ENCODE assay signal across 8 mouse cellular contexts in the genomic region with DNA sequence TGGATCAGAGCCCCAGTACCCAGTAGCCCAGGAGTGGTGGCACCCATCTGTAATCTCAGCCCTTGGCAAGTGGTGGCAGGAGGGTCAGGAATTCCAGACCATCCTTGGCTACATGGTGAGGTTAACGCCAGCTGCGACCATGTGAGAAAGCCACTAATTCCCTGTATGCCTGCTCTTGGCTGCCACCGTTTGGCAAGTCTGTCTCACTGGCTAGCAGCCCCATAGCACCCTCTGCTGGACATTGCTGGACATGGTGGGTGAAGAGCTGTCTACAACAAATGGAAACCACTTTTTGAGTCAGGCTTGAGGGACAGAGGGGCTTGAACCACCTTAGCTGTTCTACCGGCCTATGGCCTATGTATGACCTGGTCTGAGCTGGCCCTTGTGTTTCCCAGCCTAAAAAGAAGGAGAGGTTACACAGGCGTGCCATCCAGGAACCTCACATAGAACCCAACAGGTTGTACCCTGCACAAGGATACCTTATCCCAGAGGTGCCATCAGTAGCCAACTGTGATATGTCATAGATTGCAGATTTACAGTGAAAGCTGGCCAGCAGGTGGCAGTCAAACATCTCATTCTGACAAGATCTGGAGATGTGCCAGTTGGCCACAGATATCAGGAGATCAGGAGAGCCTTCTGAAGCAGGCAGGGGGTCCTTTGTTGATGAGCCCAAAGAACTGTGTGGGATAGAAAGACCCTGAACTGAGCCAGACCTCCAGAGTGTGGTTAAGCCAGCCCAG. TPM values are rescaled to one million over a fixed set of nuclear protein-coding genes. Genes with fewer than 3 reads are reported as not detected.
DNase-seq lines count a peak whose midpoint lies in the region; ATAC-seq and TF ChIP-seq lines count a peak whose summit lies in the region.

No protein-coding gene starts in this region.

- 0 out of 2 replicates have a peak, but pooled peaks cover 4% of the 10 kb centered on the region for H3K4me1 ChIP-seq in heart, embryonic 12.5 days (replicated peaks)
- peaks cover 10% of the 10 kb centered on the region for H3K4me1 ChIP-seq in limb, embryonic 13.5 days
- H3K4me1 ChIP-seq in midbrain, postnatal 0 days (ENCODE audit: insufficient read depth, low read length), result no peaks in the 10 kb centered on the region
- no peaks in the 10 kb centered on the region for H3K4me1 ChIP-seq in spleen, adult 2 months (ENCODE audit: control insufficient read depth, insufficient read depth, insufficient read length)

- H3K36me3 ChIP-seq in heart, embryonic 12.5 days, result no peaks in the 10 kb centered on the region
- no peaks in the 10 kb centered on the region for H3K36me3 ChIP-seq in limb, embryonic 13.5 days
- H3K36me3 ChIP-seq in midbrain, postnatal 0 days (ENCODE audit: insufficient read depth, low read length), result no peaks in the 10 kb centered on the region
- H3K36me3 ChIP-seq in spleen, adult 2 months (ENCODE audit: control insufficient read depth, insufficient read depth, low read length), result peaks cover 23% of the 10 kb centered on the region

- no peak overlapping the region for H3K4me3 ChIP-seq in heart, embryonic 12.5 days
- no peak overlapping the region for H3K4me3 ChIP-seq in limb, embryonic 13.5 days
- no peak overlapping the region for H3K4me3 ChIP-seq in midbrain, postnatal 0 days (ENCODE audit: low read depth, low read length)
- no peak overlapping the region for H3K4me3 ChIP-seq in spleen, adult 2 months (ENCODE audit: extremely low read depth, insufficient read depth, insufficient read length)

- H3K27ac ChIP-seq in heart, embryonic 12.5 days (ENCODE audit: poor library complexity, severe bottlenecking), result no peak overlapping the region
- H3K27ac ChIP-seq in limb, embryonic 13.5 days, result no peak overlapping the region
- no peak overlapping the region for H3K27ac ChIP-seq in midbrain, postnatal 0 days (ENCODE audit: low read depth, low read length)
- H3K27ac ChIP-seq in spleen, adult 2 months (ENCODE audit: insufficient read depth, low read length), result no peak overlapping the region

- H3K9ac ChIP-seq in heart, embryonic 12.5 days, result no peak overlapping the region
- no peak overlapping the region for H3K9ac ChIP-seq in limb, embryonic 13.5 days
- H3K9ac ChIP-seq in midbrain, postnatal 0 days (replicated peaks; ENCODE audit: low read length, poor library complexity, severe bottlenecking), result no peak overlapping the region

- peaks cover 29% of the 10 kb centered on the region for H3K27me3 ChIP-seq in heart, embryonic 12.5 days (replicated peaks)
- H3K27me3 ChIP-seq in limb, embryonic 13.5 days, result 0 out of 2 replicates have a peak, but pooled peaks cover 4% of the 10 kb centered on the region
- H3K27me3 ChIP-seq in midbrain, postnatal 0 days (ENCODE audit: insufficient read depth, low read length), result no peaks in the 10 kb centered on the region
- no peaks in the 10 kb centered on the region for H3K27me3 ChIP-seq in spleen, adult 2 months (ENCODE audit: control insufficient read depth, insufficient read depth, low read length)

- no peaks in the 10 kb centered on the region for H3K9me3 ChIP-seq in heart, embryonic 12.5 days (replicated peaks)
- H3K9me3 ChIP-seq in limb, embryonic 13.5 days, result no peaks in the 10 kb centered on the region
- no peaks in the 10 kb centered on the region for H3K9me3 ChIP-seq in midbrain, postnatal 0 days (ENCODE audit: low read length)

- no peak; the same call in 1 of the 2 replicates for ATAC-seq in heart, embryonic 12.5 days (ENCODE audit: insufficient number of reproducible peaks, low FRiP score)
- peak; percentile 29; the same call in 1 of the 2 replicates for ATAC-seq in limb, embryonic 13.5 days (ENCODE audit: low FRiP score, low read depth)
- peak; percentile 53 for ATAC-seq in midbrain, postnatal 0 days (ENCODE audit: low FRiP score)

- no peak for TF ChIP-seq POLR2A in spleen, adult 2 months (IDR thresholded peaks at IDR 0.05; ENCODE audit: low read depth, low read length)

- DNase-seq in heart, adult 18-20 months, result peak; percentile 93 to 96
- DNase-seq in embryo, embryonic 10.5 days (ENCODE audit: low spot score), result peak; percentile 96
- peak; percentile 80 for DNase-seq in gastrocnemius, postnatal 25 days
- DNase-seq in kidney, adult 9 months, result peak; percentile 95
- peak; percentile 95 for DNase-seq in midbrain, postnatal 0 days (ENCODE audit: low spot score)
- DNase-seq in spleen, adult 2 months (ENCODE audit: low read depth in 1 of 2, low spot score in 2 of 2), result peak; percentile 78 to 88

- WGBS in heart, embryonic 12.5 days, result 5% methylated on average over 5 of the region's 5 CpGs
- 5% methylated on average over 5 of the region's 5 CpGs for WGBS in limb, embryonic 13.5 days
- WGBS in midbrain, postnatal 0 days, result 8% methylated on average over 5 of the region's 5 CpGs
- WGBS in spleen, adult 2 months, result 19% methylated on average over 5 of the region's 5 CpGs

- peak; percentile 100 for TF ChIP-seq CTCF in midbrain, postnatal 0 days (IDR thresholded peaks at IDR 0.05)
- TF ChIP-seq CTCF in spleen, adult 2 months (IDR thresholded peaks at IDR 0.05; ENCODE audit: extremely low read depth, insufficient read depth, insufficient read length, insufficient replicate concordance), result peak; percentile 99

- no peak overlapping the region for H3K4me2 ChIP-seq in heart, embryonic 12.5 days
- H3K4me2 ChIP-seq in limb, embryonic 13.5 days (replicated peaks), result no peak overlapping the region
- no peak overlapping the region for H3K4me2 ChIP-seq in midbrain, postnatal 0 days (ENCODE audit: low read depth, low read length, poor library complexity, severe bottlenecking)

RNA-seq across cellular contexts. Expression of gene Fgd2, which starts 10.4 kb away (rescaled TPM):
- 1 to 10 TPM; 1.5 to 2.6 TPM for total RNA-seq in heart, adult 18-20 months (2021)
- 2.0 and 2.1 TPM in 2 replicates for polyA plus RNA-seq in heart, embryonic 12.5 days (2016; fragmentation: Nextera tagmentation; extraction: Ambion mirVana)
- total RNA-seq in gastrocnemius, postnatal 25 days (2021), result 1 to 10 TPM; 1.2 to 1.6 TPM
- polyA plus RNA-seq in limb, embryonic 13.5 days (2015; fragmentation: Nextera tagmentation; extraction: Ambion mirVana), result 4.3 and 6.7 TPM in 2 replicates
- total RNA-seq in midbrain, postnatal 0 days (2014; rRNA removed), result 13.4 and 27.3 TPM in 2 replicates
- 14.4 and 16.5 TPM in 2 replicates for polyA plus RNA-seq in midbrain, postnatal 0 days (2015; fragmentation: Nextera tagmentation; extraction: Ambion mirVana)
- 268 and 346 TPM in 2 replicates for polyA plus RNA-seq in spleen, adult 2 months (2012; rRNA removed)

RNA-seq across cellular contexts. Expression of gene Mtch1, which starts 23.4 kb away (rescaled TPM):
- total RNA-seq in heart, adult 18-20 months (2021), result 100 to 1,000 TPM; 193 to 203 TPM
- 317 and 330 TPM in 2 replicates for polyA plus RNA-seq in heart, embryonic 12.5 days (2016; fragmentation: Nextera tagmentation; extraction: Ambion mirVana)
- total RNA-seq in gastrocnemius, postnatal 25 days (2021), result 100 to 1,000 TPM; 104 to 106 TPM
- 328 and 333 TPM in 2 replicates for polyA plus RNA-seq in limb, embryonic 13.5 days (2015; fragmentation: Nextera tagmentation; extraction: Ambion mirVana)
- total RNA-seq in midbrain, postnatal 0 days (2014; rRNA removed), result 605 and 625 TPM in 2 replicates
- polyA plus RNA-seq in midbrain, postnatal 0 days (2015; fragmentation: Nextera tagmentation; extraction: Ambion mirVana), result 510 and 517 TPM in 2 replicates
- polyA plus RNA-seq in spleen, adult 2 months (2012; rRNA removed), result 145 and 212 TPM in 2 replicates

RNA-seq across cellular contexts. Expression of gene Pi16, which starts 53.7 kb away (rescaled TPM):
- 10 to 100 TPM; 22.7 to 29.1 TPM for total RNA-seq in heart, adult 18-20 months (2021)
- polyA plus RNA-seq in heart, embryonic 12.5 days (2016; fragmentation: Nextera tagmentation; extraction: Ambion mirVana), result 4.0 and 4.5 TPM in 2 replicates
- total RNA-seq in gastrocnemius, postnatal 25 days (2021), result 10 to 100 TPM; 27.9 to 47.2 TPM
- polyA plus RNA-seq in limb, embryonic 13.5 days (2015; fragmentation: Nextera tagmentation; extraction: Ambion mirVana), result 0.45 and 0.46 TPM in 2 replicates
- 4.3 and 4.6 TPM in 2 replicates for total RNA-seq in midbrain, postnatal 0 days (2014; rRNA removed)
- polyA plus RNA-seq in midbrain, postnatal 0 days (2015; fragmentation: Nextera tagmentation; extraction: Ambion mirVana), result 3.3 and 4.0 TPM in 2 replicates
- 4.2 and 6.4 TPM in 2 replicates for polyA plus RNA-seq in spleen, adult 2 months (2012; rRNA removed)

Comparison
In these comparisons a context has a peak if more than half of its experiments do, and no peak if none do; other contexts are left out.
1. RNA of gene Fgd2, which starts 10.4 kb away (polyA plus RNA-seq): 268 to 346 TPM in spleen, adult 2 months; 14.4 to 16.5 TPM in midbrain, postnatal 0 days, 4.3 to 6.7 TPM in limb, embryonic 13.5 days and 2.0 to 2.1 TPM in heart, embryonic 12.5 days; every median in the first group is over 10 times any median in the second.
2. Peak in every context shown above with its lines, with median percentiles within 50 percentile points of each other: DNase-seq.